ENCODE assay signal across 13 mouse cellular contexts in genomic region chr17:47606220-47606619, GRCm38 (mm10). TPM values are rescaled to one million over a fixed set of nuclear protein-coding genes. Genes with fewer than 3 reads are reported as not detected.
DNase-seq lines count a peak whose midpoint lies in the region; ATAC-seq and TF ChIP-seq lines count a peak whose summit lies in the region.
"Had no signal": no experiment of that assay in that cellular context is flagged by ENCODE, and none has a peak within 500 bp of the region (broad histone marks: within the 10 kb centered on the region; RNA-seq: fewer than 3 reads in every experiment).

No protein-coding gene starts in this region.

- TF ChIP-seq POLR2A in MEL (IDR thresholded peaks at IDR 0.05; ENCODE audit: control insufficient read depth in 1 of 2, insufficient read depth in 1 of 2, low read depth in 1 of 2, low read length in 2 of 2, poor library complexity in 1 of 2): no peak

- 74% methylated on average over 5 of the region's 5 CpGs for WGBS in kidney, postnatal 0 days
- 65% methylated on average over 5 of the region's 5 CpGs for WGBS in kidney, embryonic 16.5 days
- 72% methylated on average over 5 of the region's 5 CpGs for WGBS in forebrain, embryonic 16.5 days

- H3K9me3 ChIP-seq in kidney, postnatal 0 days (replicated peaks; ENCODE audit: low read length): no peaks in the 10 kb centered on the region
- no peaks in the 10 kb centered on the region for H3K9me3 ChIP-seq in kidney, embryonic 16.5 days (ENCODE audit: low read length)
- no peaks in the 10 kb centered on the region for H3K9me3 ChIP-seq in MEL (replicated peaks; ENCODE audit: insufficient read depth, low read length)
- H3K9me3 ChIP-seq in forebrain, embryonic 16.5 days (ENCODE audit: control insufficient read depth, low read length): no peaks in the 10 kb centered on the region
- H3K9me3 ChIP-seq: neural tube, embryonic 13.5 days had no signal

- TF ChIP-seq CTCF in kidney, postnatal 0 days (IDR thresholded peaks at IDR 0.05; ENCODE audit: low read depth): peak; percentile 62
- TF ChIP-seq CTCF in MEL (IDR thresholded peaks at IDR 0.05 in 2 of 3, conservative IDR thresholded peaks at IDR 0.05 in 1 of 3; ENCODE audit: control insufficient read depth in 1 of 3, insufficient read depth in 1 of 3, low read depth in 2 of 3, low read length in 3 of 3, poor library complexity in 1 of 3, severe bottlenecking in 1 of 3): peak; percentile 19 to 58 (median 56); a peak in 5 of 6 replicates

- TF ChIP-seq EP300 in MEL (IDR thresholded peaks at IDR 0.05; ENCODE audit: low read depth in 1 of 2, low read length in 2 of 2): no peak

- H3K27ac ChIP-seq in kidney, postnatal 0 days: no peak overlapping the region
- H3K27ac ChIP-seq in kidney, embryonic 16.5 days (ENCODE audit: low read length): no peak overlapping the region
- H3K27ac ChIP-seq in MEL (ENCODE audit: control insufficient read depth, low read depth, low read length): no peak overlapping the region
- H3K27ac ChIP-seq in forebrain, embryonic 16.5 days (ENCODE audit: low read length): no peak overlapping the region
- H3K27ac ChIP-seq: hindbrain, embryonic 14.5 days; neural tube, embryonic 13.5 days had no signal

- H3K4me1 ChIP-seq in kidney, postnatal 0 days (replicated peaks; ENCODE audit: insufficient read depth, low read length): 0 out of 2 replicates have a peak, but pooled peaks cover 10% of the 10 kb centered on the region
- H3K4me1 ChIP-seq in kidney, embryonic 16.5 days (ENCODE audit: insufficient read depth, low read length): peaks cover 10% of the 10 kb centered on the region
- H3K4me1 ChIP-seq in MEL (ENCODE audit: control insufficient read depth in 1 of 2, insufficient read depth in 2 of 2, low read length in 2 of 2): peaks cover 0 to 17% of the 10 kb centered on the region in 2 experiments; a peak in 3 of 4 replicates
- H3K4me1 ChIP-seq in forebrain, embryonic 16.5 days (replicated peaks; ENCODE audit: control insufficient read depth, insufficient read depth, low read length): peaks cover 11% of the 10 kb centered on the region

- no peak overlapping the region for H3K4me3 ChIP-seq in kidney, postnatal 0 days (replicated peaks; ENCODE audit: low read depth, low read length)
- H3K4me3 ChIP-seq in kidney, embryonic 16.5 days (ENCODE audit: low read length): no peak overlapping the region
- H3K4me3 ChIP-seq in MEL (ENCODE audit: control insufficient read depth in 1 of 2, insufficient read depth in 1 of 2, low read depth in 2 of 2, low read length in 2 of 2): no peak overlapping the region
- no peak overlapping the region for H3K4me3 ChIP-seq in forebrain, embryonic 16.5 days (replicated peaks; ENCODE audit: low read length)
- H3K4me3 ChIP-seq: neural tube, embryonic 13.5 days had no signal

- H3K27me3 ChIP-seq in kidney, postnatal 0 days (ENCODE audit: insufficient read depth, low read length): no peaks in the 10 kb centered on the region
- no peaks in the 10 kb centered on the region for H3K27me3 ChIP-seq in kidney, embryonic 16.5 days (ENCODE audit: insufficient read depth, low read length)
- H3K27me3 ChIP-seq in MEL (ENCODE audit: control insufficient read depth in 1 of 2, insufficient read depth in 2 of 2, low read length in 2 of 2): no peaks in the 10 kb centered on the region
- H3K27me3 ChIP-seq in splenic B cell, adult 2 months (ENCODE audit: control insufficient read depth, insufficient read depth, low read length, poor library complexity, severe bottlenecking): no peaks in the 10 kb centered on the region
- H3K27me3 ChIP-seq in forebrain, embryonic 16.5 days (replicated peaks; ENCODE audit: control insufficient read depth, insufficient read depth, low read length): no peaks in the 10 kb centered on the region
- H3K27me3 ChIP-seq: neural tube, embryonic 13.5 days had no signal

- H3K4me2 ChIP-seq in kidney, postnatal 0 days (ENCODE audit: low read length): no peak overlapping the region
- no peak overlapping the region for H3K4me2 ChIP-seq in kidney, embryonic 16.5 days (replicated peaks; ENCODE audit: low read depth, low read length)
- H3K4me2 ChIP-seq in forebrain, embryonic 16.5 days (ENCODE audit: low read length): no peak overlapping the region
- H3K4me2 ChIP-seq: hindbrain, embryonic 14.5 days; neural tube, embryonic 13.5 days had no signal

- H3K36me3 ChIP-seq in kidney, postnatal 0 days (ENCODE audit: insufficient read depth, low read length): peaks cover 39% of the 10 kb centered on the region
- peaks cover 47% of the 10 kb centered on the region for H3K36me3 ChIP-seq in kidney, embryonic 16.5 days (ENCODE audit: insufficient read depth, low read length)
- peaks cover 11 to 18% of the 10 kb centered on the region in 2 experiments for H3K36me3 ChIP-seq in MEL (ENCODE audit: control insufficient read depth in 1 of 2, insufficient read depth in 2 of 2, low read length in 2 of 2)
- no peaks in the 10 kb centered on the region for H3K36me3 ChIP-seq in splenic B cell, adult 2 months (ENCODE audit: control insufficient read depth, insufficient read depth, low read length, poor library complexity, severe bottlenecking)
- H3K36me3 ChIP-seq in forebrain, embryonic 16.5 days (ENCODE audit: control insufficient read depth, insufficient read depth): peaks cover 15% of the 10 kb centered on the region; the same call in 1 of the 2 replicates

- no peak for ATAC-seq in kidney, postnatal 0 days (replicated peaks; ENCODE audit: low FRiP score, low read depth)
- ATAC-seq in kidney, embryonic 16.5 days (ENCODE audit: low FRiP score, low TSS enrichment): no peak
- no peak for ATAC-seq in megakaryocyte progenitor cell, adult 5-6 weeks (replicated peaks; ENCODE audit: poor library complexity)
- ATAC-seq in forebrain, embryonic 16.5 days: no peak

- DNase-seq in adrenal gland, adult 2 months: peak; percentile 35
- no peak for DNase-seq in adrenal gland, postnatal 4 days (ENCODE audit: low spot score in 2 of 2)
- DNase-seq in kidney, postnatal 0 days (ENCODE audit: low spot score): no peak
- DNase-seq in MEL (ENCODE audit: low read depth, low spot score): peak; percentile 51
- peak; percentile 57 for DNase-seq in splenic B cell, adult 2 months (ENCODE audit: low read depth, low spot score)
- DNase-seq: gastrocnemius, postnatal 10 days; layer of hippocampus, postnatal 36 days; spleen, adult 18-20 months had no signal

- no peak overlapping the region for H3K9ac ChIP-seq in kidney, postnatal 0 days (ENCODE audit: low read depth, low read length)
- no peak overlapping the region for H3K9ac ChIP-seq in kidney, embryonic 16.5 days (replicated peaks; ENCODE audit: low read length)
- H3K9ac ChIP-seq in MEL (ENCODE audit: control insufficient read depth, low read depth, low read length, poor library complexity, severe bottlenecking): no peak overlapping the region
- H3K9ac ChIP-seq in forebrain, embryonic 16.5 days (replicated peaks; ENCODE audit: low read depth, low read length): no peak overlapping the region
- H3K9ac ChIP-seq: hindbrain, embryonic 14.5 days; neural tube, embryonic 13.5 days had no signal

- H3K79me2 ChIP-seq in MEL (ENCODE audit: control insufficient read depth, insufficient read depth, low read length, poor library complexity): peaks cover 42% of the 10 kb centered on the region

- peak; percentile 22 for TF ChIP-seq RAD21 in MEL (IDR thresholded peaks at IDR 0.05; ENCODE audit: low read depth, low read length)

RNA-seq across cellular contexts. Expression of gene Bysl, which starts 5.1 kb away (rescaled TPM):
- total RNA-seq in adrenal gland, adult 2 months (2021): 10 to 100 TPM; 17.6 to 22.5 TPM
- 9.4 and 11.7 TPM in 2 replicates for polyA plus RNA-seq in adrenal gland, adult 2 months (2012; rRNA removed)
- 10 to 100 TPM; 12.5 to 14.3 TPM for total RNA-seq in adrenal gland, postnatal 4 days (2021)
- 14.7 and 15.7 TPM in 2 replicates for polyA plus RNA-seq in kidney, postnatal 0 days (2015; fragmentation: Nextera tagmentation; extraction: Ambion mirVana)
- polyA plus RNA-seq in kidney, embryonic 16.5 days (2015; fragmentation: Nextera tagmentation; extraction: Ambion mirVana): 24.5 and 25.9 TPM in 2 replicates
- total RNA-seq in MEL (2012; rRNA removed): 60.2 and 69.3 TPM in 2 replicates
- polyA plus RNA-seq in MEL (2012; ENCODE audit: insufficient read depth in 1 of 2, insufficient read length in 2 of 2, low read depth in 1 of 2, low replicate concordance in 2 of 2, missing spikeins in 1 of 2): 10 to 100 TPM in 1 of 2 experiments, not detected in 1; 85.4 TPM
- 9.8 and 11.6 TPM in 2 replicates for total RNA-seq in megakaryocyte progenitor cell, adult 5-6 weeks (2015)
- 15.4 and 16.0 TPM in 2 replicates for total RNA-seq in megakaryocyte progenitor cell, adult 5-6 weeks (2017)
- 32.9 and 36.1 TPM in 2 replicates for polyA plus RNA-seq in forebrain, embryonic 16.5 days (2015; fragmentation: Nextera tagmentation; extraction: Ambion mirVana)

RNA-seq across cellular contexts. Expression of gene Med20, which starts 5.2 kb away (rescaled TPM):
- 10 to 100 TPM; 32.9 to 40.6 TPM for total RNA-seq in adrenal gland, adult 2 months (2021)
- 15.2 and 17.4 TPM in 2 replicates for polyA plus RNA-seq in adrenal gland, adult 2 months (2012; rRNA removed)
- total RNA-seq in adrenal gland, postnatal 4 days (2021): 10 to 100 TPM; 40.4 to 40.8 TPM
- polyA plus RNA-seq in kidney, postnatal 0 days (2015; fragmentation: Nextera tagmentation; extraction: Ambion mirVana): 37.6 and 37.9 TPM in 2 replicates
- polyA plus RNA-seq in kidney, embryonic 16.5 days (2015; fragmentation: Nextera tagmentation; extraction: Ambion mirVana): 47.7 and 53.9 TPM in 2 replicates
- total RNA-seq in MEL (2012; rRNA removed): 45.9 and 62.6 TPM in 2 replicates
- 10 to 100 TPM in 1 of 2 experiments, not detected in 1; 45.7 TPM for polyA plus RNA-seq in MEL (2012; ENCODE audit: insufficient read depth in 1 of 2, insufficient read length in 2 of 2, low read depth in 1 of 2, low replicate concordance in 2 of 2, missing spikeins in 1 of 2)
- total RNA-seq in megakaryocyte progenitor cell, adult 5-6 weeks (2015): 20.4 and 23.8 TPM in 2 replicates
- 37.7 and 40.7 TPM in 2 replicates for total RNA-seq in megakaryocyte progenitor cell, adult 5-6 weeks (2017)
- 51.6 and 51.8 TPM in 2 replicates for polyA plus RNA-seq in forebrain, embryonic 16.5 days (2015; fragmentation: Nextera tagmentation; extraction: Ambion mirVana)

RNA-seq across cellular contexts. Expression of gene Gm20517, which starts 5.2 kb away (rescaled TPM):
- 1 to 10 TPM; 2.1 to 2.8 TPM for total RNA-seq in adrenal gland, adult 2 months (2021)
- polyA plus RNA-seq in adrenal gland, adult 2 months (2012; rRNA removed): 1.8 and 3.1 TPM in 2 replicates
- total RNA-seq in adrenal gland, postnatal 4 days (2021): 1 to 10 TPM; 4.1 to 4.8 TPM
- 1.5 and 1.8 TPM in 2 replicates for polyA plus RNA-seq in kidney, postnatal 0 days (2015; fragmentation: Nextera tagmentation; extraction: Ambion mirVana)
- polyA plus RNA-seq in kidney, embryonic 16.5 days (2015; fragmentation: Nextera tagmentation; extraction: Ambion mirVana): 1.6 TPM in 2 replicates
- 1.1 and 2.9 TPM in 2 replicates for total RNA-seq in MEL (2012; rRNA removed)
- 1 to 10 TPM in 1 of 2 experiments, not detected in 1; 1.9 TPM for polyA plus RNA-seq in MEL (2012; ENCODE audit: insufficient read depth in 1 of 2, insufficient read length in 2 of 2, low read depth in 1 of 2, low replicate concordance in 2 of 2, missing spikeins in 1 of 2)
- 0.56 and 2.2 TPM in 2 replicates for total RNA-seq in megakaryocyte progenitor cell, adult 5-6 weeks (2015)
- total RNA-seq in megakaryocyte progenitor cell, adult 5-6 weeks (2017): 3.4 and 3.6 TPM in 2 replicates
- 2.3 and 2.9 TPM in 2 replicates for polyA plus RNA-seq in forebrain, embryonic 16.5 days (2015; fragmentation: Nextera tagmentation; extraction: Ambion mirVana)

RNA-seq across cellular contexts. Expression of gene Usp49, which starts 24.3 kb away (rescaled TPM):
- 1 to 10 TPM; 4.6 to 4.8 TPM for total RNA-seq in adrenal gland, adult 2 months (2021)
- 5.4 and 6.6 TPM in 2 replicates for polyA plus RNA-seq in adrenal gland, adult 2 months (2012; rRNA removed)
- 10 to 100 TPM; 12.7 to 13.3 TPM for total RNA-seq in adrenal gland, postnatal 4 days (2021)
- polyA plus RNA-seq in kidney, postnatal 0 days (2015; fragmentation: Nextera tagmentation; extraction: Ambion mirVana): 2.9 and 4.1 TPM in 2 replicates
- 3.7 and 5.3 TPM in 2 replicates for polyA plus RNA-seq in kidney, embryonic 16.5 days (2015; fragmentation: Nextera tagmentation; extraction: Ambion mirVana)
- 5.2 and 5.5 TPM in 2 replicates for total RNA-seq in MEL (2012; rRNA removed)
- polyA plus RNA-seq in MEL (2012; ENCODE audit: insufficient read depth in 1 of 2, insufficient read length in 2 of 2, low read depth in 1 of 2, low replicate concordance in 2 of 2, missing spikeins in 1 of 2): 10 to 100 TPM in 1 of 2 experiments, not detected in 1; 16.1 TPM
- 4.8 and 5.9 TPM in 2 replicates for total RNA-seq in megakaryocyte progenitor cell, adult 5-6 weeks (2015)
- 4.5 and 6.4 TPM in 2 replicates for total RNA-seq in megakaryocyte progenitor cell, adult 5-6 weeks (2017)
- polyA plus RNA-seq in forebrain, embryonic 16.5 days (2015; fragmentation: Nextera tagmentation; extraction: Ambion mirVana): 8.6 and 9.1 TPM in 2 replicates

Comparison
In these comparisons a context has a peak if more than half of its experiments do, and no peak if none do; other contexts are left out.
1. DNase-seq: peak in adrenal gland, adult 2 months (single experiment), MEL (single experiment) and splenic B cell, adult 2 months (single experiment); none in adrenal gland, postnatal 4 days (0 of 2) and kidney, postnatal 0 days (single experiment).